Mouse (Mus musculus): ENCODE results near the gene Togaram1.

Togaram1 gene

DNA sequence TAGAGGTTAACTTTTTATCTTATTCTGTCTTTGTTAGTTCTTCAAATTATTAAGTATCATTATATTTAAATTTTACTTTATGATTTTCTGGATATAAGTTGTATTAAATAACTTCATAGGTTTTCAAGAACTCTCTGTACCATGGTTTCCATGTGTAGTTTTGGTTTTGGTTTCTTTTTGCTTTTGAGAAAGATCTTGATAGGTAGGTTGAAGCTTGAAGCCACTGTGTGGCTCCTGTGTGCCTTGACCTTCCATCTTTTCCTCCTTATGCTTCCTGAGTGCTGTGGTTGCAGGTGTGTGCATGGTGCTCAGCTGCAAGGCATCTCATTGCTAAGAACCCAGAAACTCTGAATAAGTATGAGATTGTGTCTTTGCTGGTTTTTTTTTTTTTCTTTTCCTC lies 83.2 kb downstream of the Togaram1 start:
- no peak for DNase-seq (ENCODE audit: low spot score)

- DNase-seq (ENCODE audit: low spot score), result no peak
These were observed 92.6 kb downstream of the Togaram1 start for GRCm38 (mm10) chr12:65058203-65058602.

DNA sequence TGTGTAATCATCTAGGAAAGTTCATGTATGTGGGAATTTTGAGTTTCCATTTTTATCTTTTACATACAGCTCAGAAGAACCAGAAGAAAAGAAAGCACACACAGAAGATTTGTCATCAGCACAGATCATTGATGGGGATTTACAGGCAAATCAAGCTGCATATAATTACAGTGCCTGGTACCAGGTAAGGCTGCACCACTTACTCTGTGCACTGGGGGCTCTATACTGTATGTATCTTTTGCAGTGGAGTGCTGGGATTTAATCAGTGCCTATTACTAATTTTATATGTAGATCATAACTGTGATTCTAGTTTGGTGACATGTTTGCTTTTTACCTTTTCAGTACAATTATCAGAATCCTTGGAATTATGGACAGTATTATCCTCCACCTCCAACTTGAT lies 95.5 kb downstream of the Togaram1 start:
- no peak for DNase-seq (ENCODE audit: low spot score)

DNA sequence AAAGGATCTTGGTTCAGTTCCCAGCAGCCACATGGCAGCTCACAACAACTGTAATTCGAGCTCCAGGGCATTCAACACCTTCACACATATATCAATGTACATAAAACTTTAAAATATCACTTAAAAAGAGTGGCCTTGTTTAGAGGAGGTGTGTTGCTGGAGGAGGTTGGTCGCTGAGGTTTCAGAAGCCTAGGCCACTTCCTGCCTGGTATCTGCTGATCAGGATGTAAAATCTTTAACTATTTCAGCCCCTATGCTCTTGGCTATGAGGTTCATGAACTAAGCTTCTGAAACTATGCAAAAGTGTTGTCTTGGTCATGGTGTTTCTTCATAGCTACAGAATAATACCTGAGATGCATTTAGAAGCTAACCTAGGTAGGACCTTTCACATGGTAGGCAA lies 99.6 kb downstream of the Togaram1 start:
- DNase-seq (ENCODE audit: low spot score), result no peak

DNA sequence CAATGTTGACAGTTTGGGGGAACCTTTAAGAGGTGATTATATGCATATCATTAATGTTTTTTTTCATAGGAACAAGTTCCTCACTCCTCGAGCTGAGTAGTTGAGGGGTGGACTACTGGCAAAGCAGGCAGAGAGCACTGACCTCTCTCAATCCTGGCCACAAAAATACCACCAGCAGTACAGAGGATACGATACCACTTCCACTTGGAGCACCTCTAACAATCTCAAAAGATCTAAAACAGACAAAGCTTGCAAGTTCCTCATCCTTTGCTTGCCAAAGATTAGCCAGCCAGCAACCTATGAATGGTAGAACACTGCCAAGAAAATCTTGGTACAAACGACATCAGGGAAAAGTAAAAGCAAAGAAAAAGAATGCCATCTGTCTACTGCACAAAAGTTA lies 100.6 kb downstream of the Togaram1 start:
- DNase-seq (ENCODE audit: low spot score), result no peak

DNA sequence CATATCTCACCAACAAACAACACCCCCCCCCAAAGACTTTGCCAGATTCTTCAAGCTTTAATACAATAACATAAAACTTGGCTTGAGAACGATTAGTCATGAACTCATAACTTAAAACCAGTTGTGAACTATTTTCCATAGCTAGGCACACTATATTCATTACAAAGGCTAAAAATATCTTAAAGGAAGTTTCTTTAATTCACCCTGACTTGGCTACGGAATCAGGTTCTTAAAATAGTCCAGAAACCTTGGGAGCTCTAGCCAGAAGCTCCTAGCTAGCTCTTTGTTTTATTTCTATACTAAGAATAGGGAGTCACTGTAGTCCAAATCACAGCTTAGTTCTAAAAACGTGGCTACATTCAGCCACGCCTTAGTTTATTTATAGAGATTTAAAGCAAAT lies 102.8 kb downstream of the Togaram1 start:
- DNase-seq (ENCODE audit: low spot score), result no peak

Data from yolk sac, embryonic 10.5 days (tissue).